Mouse (Mus musculus) layer of hippocampus, adult 18-20 months (tissue): ENCODE data around the gene Nmral1. TPM values are rescaled to one million over a fixed set of nuclear protein-coding genes. Genes with fewer than 3 reads are reported as not detected.
"Not testable (repeated sequence)": the region's sequence is repeated elsewhere in the genome, so short reads cannot be mapped to it uniquely, and the experiment has no call there.

ENCODE experiments used
- DNase-seq, 2 experiments: peaks; one replicate each; pipeline ENCODE4 v3.0.0; 2022; ENCODE audit warnings: low spot score in 2 of 2
- total RNA-seq, 2 experiments: library from RNA; stranded (reverse); gene quantifications; 2 replicates each; pipeline ENCODE4 v1.2.3; 2021

Gene Nmral1
- total RNA-seq, 2 experiments from 2014 or later: 17.7 to 18.0 TPM

DNA sequence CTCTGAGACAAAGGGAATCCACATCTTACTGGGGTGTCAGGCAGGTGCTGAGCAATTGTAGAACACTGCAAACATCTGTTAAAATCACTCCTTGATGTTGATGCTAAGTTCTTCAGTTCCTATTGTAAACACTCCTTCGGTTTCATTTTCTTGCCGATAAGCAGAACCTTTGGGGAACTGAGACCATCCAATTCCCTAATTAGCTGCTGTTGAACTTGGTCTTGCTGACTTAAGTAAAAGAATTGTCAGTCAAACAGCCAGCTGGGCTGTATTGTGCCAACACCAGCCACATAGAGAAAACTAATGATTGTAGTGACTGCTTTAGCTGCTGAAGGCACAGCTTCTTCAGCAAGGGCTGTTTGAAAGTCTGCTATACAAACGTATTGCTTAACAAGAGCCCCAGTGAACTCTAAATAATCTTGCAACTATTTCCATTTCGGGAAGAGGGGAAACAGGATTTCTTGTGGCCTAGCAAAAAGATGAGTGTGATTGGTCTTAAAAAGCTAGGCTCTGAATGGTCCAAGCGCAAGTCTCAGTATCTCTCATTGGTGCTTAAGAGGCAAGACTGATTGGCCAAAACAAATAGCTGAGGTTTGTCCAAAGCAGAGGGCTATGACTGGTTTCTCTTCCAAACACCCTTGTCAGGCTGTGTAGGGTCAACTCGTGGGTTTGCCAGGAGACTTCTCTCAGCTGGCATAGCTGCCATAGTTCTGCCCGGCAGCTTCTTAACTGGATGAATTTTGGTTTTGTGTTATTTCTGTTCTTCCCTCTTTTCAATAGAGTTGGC is 3.2 kb upstream of the Nmral1 start:
- no peak for DNase-seq

DNA sequence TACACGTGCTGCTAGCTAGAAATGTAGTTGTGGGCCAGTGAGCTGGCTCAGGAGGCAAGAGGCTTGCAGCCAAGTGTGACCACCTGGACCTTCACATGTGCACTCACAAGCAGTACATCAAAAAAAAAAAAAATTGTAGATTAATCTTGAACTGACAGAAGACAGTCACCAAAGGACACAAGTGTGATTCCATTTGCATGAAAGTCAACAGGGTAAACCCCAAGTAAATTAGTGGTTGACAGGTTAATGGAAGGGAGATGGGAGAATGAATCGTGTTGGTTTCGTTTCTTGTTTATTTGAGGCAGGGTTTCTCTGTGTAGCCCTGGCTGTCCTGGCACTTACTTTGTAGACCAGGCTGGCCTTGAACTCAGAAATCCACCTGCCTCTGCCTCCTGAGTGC is 1.3 kb downstream of the Nmral1 start:
- no peak for DNase-seq

DNA sequence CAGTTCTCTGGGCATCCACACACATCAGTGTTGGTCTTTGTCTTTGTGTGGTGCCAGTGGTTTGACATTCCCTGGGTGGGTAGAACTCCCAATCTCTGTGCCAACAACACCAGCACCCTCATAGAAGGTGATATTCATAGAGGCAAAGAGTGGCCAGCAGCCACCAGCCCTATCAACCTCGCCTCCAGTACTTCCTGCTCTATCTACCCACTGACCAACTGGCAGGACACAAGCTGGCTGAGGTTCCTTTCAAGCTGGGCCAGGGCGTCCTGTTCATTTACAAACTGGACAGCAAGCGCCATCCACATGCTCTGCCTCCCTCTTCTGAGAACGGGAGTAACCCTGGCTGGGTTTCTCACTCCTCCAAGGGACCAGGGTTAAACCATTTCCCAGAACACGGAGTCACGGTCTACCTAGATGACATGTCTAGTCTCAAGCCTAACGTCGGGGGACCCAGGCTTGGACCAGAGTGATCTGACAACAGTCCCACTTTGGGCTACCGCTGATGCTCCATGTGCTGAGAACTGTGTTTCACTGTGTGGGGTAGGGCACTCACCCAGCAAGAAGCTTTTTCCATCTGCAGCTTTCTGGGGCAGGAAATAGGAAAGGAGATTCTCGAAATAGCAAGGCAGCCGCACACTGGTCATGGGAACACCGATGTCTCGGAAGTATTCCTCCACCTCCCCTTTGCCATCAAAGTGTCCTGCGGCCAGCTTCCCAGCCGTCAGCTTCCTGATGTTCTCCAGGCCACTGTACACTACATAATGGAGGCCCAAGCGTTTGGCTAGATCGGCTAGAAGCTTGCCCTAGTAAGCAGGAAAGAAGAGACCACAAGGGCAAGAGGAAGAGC is 5.1 kb downstream of the Nmral1 start:
- DNase-seq: no peak

DNA sequence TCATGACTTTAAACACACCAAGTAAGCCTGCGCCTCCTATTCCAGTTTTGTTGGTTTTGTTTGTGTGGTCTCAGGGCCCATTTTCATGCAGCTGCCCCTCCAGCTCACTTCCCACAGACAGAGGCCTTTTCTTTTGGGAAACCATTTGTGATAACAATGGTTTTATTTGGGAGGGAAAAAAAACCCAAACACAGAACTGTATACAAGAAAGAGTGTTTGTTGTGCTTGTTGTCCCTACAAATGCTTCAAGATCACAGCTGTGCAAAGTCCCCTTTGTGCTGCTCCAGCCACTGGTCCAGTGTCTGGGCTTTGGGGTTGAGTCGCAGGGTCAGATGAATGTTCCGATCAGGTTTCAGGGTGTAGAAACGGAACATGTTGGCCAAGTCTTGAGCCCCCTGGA is 8.0 kb downstream of the Nmral1 start:
- peak in 1 of 2 experiments; percentile 28 for DNase-seq

DNA sequence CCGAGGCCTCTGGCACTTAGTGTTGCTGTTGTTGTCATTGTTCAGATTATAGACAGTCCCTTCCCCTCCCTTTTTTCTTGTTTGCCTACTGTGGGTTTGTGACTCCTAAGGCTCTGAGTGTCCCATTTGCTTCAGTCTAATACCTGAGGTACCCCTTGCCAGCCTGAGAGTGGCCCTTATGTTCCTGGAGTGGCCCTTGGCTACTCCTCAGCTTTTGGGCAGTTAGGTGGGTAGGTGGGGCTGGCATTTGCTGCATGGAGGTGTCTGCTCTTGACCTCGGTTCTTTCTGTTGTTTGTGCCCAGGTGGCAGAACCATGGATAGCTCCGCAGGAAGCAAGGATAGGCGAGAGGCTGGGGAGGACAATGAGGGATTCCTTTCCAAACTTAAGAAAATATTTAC is 13.6 kb downstream of the Nmral1 start:
- DNase-seq: no peak

DNA sequence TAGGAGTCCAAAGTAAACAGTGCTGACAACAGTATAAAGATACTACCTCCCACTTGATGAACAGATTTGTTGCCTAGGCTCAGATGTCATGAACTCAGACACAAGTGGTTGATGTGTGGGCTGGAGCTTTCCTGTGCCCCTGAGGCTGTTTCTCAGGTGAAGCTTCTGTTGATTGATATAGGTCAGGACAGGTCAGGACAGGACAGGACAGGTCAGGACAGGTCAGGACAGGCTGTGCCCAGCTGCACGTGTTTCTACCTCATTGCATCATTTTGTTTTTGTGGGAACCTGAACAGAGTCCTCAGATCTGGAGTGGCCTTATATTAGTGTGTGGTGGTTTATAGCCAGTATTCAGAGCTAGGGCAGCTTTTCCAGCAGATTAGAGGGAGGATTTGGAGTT is 16.5 kb downstream of the Nmral1 start:
- no peak for DNase-seq

DNA sequence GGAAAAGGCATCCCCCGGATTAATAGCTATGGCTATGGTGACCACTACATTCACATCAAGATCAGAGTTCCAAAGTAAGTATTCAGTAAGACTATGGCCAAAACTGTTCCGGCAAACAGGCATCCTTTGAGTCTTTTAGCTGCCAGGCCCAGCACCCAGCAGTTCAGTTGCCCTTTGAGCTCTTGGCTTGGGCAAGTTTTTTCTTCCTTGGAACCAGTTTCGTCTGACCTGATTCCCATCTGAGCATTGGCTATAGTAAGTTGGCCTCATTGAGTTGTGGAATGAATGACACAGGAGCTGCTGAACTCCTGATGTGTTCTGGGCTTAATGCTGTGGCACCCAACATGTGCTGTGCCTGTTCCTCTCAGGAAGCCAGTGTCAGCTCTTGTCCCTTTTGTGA is 17.9 kb downstream of the Nmral1 start:
- DNase-seq: no peak

DNA sequence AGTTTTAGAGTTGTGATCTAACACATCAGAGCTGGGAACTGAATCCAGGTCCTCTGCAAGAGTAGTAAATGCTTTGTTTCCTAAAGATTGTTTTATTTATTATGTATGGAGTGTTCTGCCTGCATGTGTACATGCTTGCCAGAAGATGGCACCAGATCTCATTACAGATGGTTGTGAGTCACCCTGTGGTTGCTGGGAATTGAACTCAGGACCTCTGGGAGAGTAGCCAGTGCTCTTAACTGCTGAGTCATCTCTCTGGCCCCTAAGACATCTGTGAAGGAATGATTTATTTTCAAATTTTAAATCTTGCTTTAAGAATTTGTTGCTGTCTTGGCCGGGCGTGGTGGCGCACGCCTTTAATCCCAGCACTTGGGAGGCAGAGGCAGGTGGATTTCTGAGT is 29.8 kb downstream of the Nmral1 start:
- not testable (repeated sequence) for DNase-seq

DNA sequence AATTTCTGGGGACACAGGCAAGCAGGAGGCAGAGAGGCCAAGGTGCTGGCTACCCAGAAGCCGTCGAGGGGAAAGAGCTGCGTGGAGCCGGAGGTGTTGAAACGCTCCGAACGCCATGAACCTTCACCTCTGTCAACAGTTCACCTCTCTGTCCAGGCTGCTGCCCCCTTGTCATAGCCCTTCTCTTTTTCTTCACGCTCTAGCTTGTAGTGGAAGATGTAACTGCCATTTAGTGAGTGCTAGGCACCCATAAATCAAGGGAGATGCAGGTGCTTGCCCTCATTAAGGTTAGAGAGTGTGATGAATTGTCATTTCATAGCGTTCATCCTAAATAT is 34.7 kb downstream of the Nmral1 start:
- DNase-seq: no peak

DNA sequence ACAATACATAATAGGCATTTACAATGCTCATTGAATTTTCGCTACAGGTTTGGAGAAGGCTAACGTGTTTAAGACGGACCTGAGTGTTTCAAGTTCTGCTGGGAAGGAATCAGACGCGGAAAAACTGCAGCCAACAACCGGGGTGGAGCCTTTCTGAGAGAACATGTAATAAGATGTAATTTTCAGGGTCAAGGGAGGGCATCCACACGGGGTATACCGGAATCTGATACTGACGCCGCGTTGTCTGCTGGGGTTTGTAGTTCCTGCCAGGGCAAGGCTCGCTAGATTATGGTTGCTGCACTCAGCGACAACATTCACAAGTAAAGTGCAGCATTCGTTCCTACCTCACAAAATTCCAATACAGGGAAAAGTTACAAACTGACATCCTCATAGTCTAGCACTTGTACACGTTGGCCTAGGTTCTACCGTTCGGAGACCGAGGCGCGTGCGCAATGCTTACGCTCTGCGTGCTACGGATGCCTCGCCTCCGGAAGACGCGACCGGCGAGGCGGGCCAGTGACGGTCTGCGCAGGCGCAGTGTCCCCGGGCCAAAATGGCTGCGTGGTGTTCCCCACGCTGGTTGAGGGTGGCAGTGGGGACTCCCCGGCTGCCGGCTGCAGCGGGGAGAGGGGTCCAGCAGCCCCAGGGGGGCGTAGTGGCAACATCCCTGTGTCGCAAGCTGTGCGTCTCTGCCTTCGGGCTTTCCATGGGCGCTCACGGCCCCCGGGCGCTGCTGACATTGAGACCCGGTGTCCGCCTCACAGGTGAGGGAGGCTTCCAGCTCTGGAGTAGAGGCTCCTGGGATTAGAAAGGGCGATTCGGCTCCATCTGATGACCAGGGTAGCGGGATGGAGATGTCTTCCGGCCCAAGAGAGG is 35.3 kb downstream of the Nmral1 start:
- DNase-seq: peak; percentile 92 to 97

DNA sequence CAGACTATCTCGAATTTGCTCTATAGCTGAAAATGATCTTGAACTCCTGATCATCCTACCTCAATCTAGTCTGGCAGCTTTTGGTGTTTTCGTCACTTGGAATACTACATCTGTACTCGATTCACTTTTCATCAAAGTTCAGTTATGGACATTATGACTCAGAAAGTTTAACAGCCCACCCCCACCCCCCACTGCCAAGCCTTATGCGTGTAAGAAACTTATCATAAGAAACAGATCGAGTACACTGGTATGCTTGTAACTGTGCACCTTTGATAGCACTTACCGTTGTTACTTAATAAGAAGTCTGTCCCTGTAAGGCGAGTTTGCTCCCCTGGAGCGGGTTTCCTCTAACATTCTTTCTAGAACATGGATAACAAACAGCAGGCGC is 36.0 kb downstream of the Nmral1 start:
- no peak for DNase-seq

DNA sequence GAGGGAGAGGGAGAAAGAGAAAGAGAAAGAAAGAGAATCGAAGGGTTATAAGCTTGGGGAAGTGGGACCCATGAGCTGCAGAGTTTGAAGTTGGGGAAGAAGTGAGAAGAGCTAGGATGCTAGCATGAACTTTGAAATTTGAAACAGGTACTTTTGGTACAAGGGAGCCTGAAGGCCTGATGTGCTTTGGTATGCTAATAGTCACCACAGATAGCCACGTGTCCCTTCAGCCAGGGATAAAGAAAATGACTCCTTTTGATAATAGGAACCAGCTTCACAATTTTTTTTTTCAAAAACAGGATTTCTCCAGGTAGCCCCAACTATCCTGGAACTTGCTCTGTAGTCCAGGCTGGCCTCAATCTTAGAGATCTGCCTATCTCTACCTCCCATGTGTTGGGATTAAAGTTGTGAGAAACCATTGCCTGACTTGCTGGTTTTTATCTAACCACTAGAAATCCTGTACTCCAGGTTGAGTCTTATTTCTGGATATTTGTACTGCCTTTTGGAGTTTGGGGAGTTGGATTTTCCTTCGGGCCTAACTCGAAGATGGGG is 36.5 kb downstream of the Nmral1 start:
- DNase-seq: no peak

DNA sequence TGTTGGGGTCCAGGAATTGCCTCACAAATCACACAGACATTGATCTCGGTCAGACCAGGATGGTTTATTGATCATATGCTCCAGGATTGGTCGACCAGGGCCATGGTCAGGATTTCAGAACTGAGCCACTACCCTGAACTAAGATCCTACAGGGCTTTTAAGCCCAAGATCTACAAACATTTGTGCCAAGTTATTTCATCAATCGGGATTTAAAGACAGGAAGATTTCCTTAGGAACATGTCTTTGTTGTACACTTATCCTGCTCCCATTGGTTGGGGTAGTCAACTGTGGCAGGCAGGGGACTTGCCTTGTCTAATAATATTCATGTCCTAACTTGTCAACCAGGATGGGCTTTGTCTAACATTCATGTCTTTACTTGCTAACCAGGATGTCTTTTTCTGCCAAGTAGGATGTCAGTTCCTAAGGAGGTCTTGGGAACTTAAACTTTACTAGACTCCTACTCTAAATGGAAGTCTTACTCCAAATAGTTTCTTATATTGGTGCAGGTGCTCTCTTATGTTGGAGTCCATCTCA is 38.2 kb downstream of the Nmral1 start:
- DNase-seq: not testable (repeated sequence)

DNA sequence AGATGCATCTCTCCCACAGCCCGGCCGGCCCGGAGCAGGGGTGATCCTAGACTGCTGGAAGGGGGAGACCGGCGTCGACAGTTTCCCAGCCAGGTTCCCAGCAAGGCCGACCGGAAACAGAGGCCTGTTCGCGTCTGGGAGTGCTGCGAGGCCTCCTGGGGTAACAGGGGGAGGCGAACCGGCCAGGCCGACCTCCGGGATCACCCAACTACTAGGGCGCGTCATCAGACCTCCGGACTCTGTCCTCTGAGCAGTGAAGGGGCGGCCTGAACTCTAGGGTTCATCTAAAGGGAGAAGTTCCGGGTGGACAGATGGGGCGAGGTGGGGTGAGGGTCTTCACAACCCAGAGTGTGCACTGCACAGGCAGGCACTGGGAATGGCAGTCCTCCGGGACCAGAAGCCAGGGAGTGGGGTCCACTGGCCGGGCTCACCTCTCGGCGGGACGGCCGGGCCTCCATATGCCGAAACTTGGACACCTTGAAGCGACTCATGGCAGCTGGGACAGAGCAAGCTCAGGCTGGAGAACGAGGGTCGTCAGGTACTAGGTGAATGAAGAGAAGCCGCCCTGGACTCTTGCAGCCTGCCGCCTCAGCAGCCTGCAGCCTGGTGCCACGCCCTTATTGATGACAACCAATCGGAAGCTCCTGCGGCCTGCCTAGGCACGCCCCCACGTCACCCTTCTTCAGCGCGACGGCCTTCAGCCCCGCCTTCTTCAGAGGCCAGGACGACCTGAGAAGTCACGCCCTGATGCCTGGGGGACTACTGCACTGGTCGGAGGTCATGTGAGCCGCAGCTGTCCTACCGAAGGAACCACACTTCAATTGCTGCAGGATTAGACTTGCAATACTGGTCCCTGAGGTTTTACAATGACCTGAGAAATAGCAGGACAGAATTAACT is 39.8 kb downstream of the Nmral1 start, which contains the start of gene Coro7:
Gene Coro7, minus strand, starts transcription at position 657 of the 898 bp plus-strand sequence.
- peak; percentile 82 to 93 for DNase-seq

DNA sequence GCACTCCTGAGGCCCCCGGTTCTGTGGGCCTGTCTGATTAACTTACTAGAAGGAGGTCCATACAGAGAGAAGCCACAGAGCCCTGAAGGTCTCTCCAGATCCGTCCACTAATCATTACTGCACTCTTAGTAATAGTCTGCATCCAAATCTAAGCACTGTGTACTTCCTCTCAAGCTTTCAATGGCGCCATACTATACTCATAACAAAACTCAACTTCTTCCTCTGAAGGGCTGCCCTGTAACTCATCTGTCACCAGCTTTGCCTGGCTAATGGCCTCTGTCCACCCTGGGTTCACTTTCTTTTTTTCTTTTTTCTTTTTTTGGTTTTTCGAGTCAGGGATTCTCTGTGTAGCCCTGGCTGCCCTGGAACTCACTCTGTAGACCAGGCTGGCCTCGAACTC is 41.1 kb downstream of the Nmral1 start:
- no peak for DNase-seq

DNA sequence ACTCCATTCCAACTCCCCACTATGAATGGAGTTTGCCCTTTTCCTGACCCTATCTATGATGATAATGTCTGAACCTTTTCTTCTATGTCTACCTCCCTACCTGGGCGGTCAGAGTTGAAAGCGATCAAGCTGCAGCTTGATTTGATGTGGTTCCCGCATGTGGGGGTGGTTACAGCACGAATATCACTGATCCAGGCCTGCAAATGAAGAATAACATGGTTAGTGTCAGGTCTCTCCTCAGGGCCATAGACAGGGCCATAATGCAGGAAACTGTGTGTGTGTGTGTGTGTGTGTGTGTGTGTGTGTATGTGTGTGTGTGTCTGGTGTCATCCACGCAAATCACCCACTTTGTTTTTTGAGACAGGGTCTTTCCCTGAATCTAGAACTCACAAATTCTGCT is 42.3 kb downstream of the Nmral1 start:
- no peak for DNase-seq

DNA sequence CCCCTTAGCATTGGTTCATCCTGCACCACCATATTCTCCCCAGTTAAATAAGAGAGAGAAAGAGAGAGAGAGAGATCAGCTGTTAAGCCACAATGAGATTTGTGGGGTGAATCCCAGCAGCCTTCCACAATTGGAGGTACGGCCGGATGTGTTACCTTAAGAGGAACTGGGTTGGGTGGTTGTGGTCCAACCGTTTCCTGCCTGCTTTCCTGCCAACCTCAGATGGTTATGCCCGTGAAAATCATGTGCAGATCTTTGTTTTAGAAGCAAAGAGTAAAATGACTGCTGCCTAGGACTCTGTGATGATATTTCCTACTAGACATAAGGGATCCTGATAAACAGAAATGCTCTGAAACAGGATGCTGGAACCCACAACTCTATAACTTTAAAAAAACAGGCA is 45.1 kb downstream of the Nmral1 start:
- DNase-seq: no peak

DNA sequence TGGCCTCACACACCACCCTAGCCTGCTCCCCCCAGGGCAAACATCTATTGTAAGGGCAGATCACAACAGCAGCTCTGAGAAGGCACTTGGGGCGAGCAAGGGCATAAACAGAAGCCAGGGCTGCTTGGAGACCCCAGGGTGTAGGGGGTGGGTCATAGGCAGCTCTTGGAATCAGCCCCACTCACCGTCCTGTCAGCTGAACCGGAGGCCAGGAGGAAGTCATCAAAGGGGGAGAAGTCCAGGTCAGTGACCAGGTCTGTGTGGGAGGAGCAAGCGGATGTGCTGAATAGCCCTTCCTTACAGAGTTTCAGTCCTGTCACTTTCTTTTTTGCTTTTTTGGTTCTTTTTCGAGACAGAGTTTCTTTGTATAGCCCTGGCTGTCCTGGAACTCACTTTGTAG is 48.8 kb downstream of the Nmral1 start:
- DNase-seq: no peak

DNA sequence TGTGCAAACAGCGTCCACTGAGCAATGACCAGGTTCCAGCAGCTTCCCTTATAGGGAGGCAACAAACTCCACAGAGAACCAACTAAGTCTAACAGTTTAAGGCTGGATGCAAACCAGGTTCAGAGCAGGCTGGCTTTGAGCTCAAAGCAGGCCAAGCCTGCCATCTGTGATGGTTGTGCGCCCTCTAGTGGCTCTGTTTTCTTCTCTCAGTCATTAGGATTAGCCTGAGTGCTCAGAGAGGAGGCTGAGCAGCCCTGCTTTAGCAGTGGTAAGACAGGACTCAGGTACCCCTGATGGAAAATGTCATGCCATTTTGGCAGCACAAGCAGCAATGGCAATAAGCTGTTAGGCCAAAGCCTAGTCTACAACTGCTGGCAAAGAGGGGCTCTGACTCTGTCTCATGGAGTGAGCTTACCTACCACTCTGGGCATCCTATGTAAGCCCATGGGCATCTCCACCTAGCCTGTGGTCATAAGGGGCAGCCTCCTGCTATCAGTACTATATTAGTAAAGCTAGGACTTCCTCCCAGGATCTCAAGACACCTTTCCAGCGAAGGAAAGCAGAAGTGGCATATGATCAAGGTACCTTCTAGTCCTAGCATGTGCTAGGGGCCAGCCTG is 51.9 kb downstream of the Nmral1 start:
- DNase-seq: peak; percentile 82 to 95

DNA sequence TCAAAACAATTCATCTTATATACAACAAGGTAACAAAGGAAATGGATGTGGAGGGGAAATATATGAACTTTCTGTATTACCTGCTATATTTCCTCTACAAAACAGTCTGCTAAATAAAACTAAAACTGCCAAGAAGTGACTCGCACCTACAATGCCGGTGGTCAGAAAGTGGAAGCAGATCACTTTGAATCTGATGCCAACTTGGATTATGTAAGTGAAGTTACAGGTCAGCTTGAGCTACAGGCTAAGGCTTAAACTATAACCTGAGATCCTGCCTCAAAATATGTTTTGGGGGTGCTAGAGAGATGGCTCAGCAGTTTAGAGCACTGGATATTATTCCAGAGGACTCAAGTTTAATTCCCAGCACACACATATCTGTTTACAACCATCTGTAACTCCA is 53.4 kb downstream of the Nmral1 start:
- no peak for DNase-seq
